Mouse (Mus musculus) heart, postnatal 0 days (tissue): Measurements from ENCODE around the gene Cmtm2b.

Experiments
- CTCF ChIP-seq: IDR thresholded peaks from 2 replicates; pipeline ENCODE4 v1.5.1; 2016; ENCODE audit warnings: antibody characterized with exemption, control low read depth, low read depth
- EP300 ChIP-seq: IDR thresholded peaks from 2 replicates; pipeline ENCODE4 v1.6.1; 2016; ENCODE audit warnings: antibody characterized with exemption, low read depth

GRCm38 (mm10) chr8:104334196-104334595 lies 12.2 kb downstream of the Cmtm2b start:
- no peak for TF ChIP-seq CTCF
- TF ChIP-seq EP300 = no peak
